Mouse (Mus musculus) liver, embryonic 15.5 days (tissue): ENCODE data around the gene Lingo1. TPM values are rescaled to one million over a fixed set of nuclear protein-coding genes. Genes with fewer than 3 reads are reported as not detected.

Experiments used
- ATAC-seq: fragments of 200-750 bp; cut with Nextera tagmentation; 2 replicates; pipeline ENCODE4 v1.8.0; 2017; ENCODE audit warnings: moderate number of reproducible peaks, mild to moderate bottlenecking, moderate library complexity; ENCODE audit not compliant: insufficient read depth
- H3K27ac ChIP-seq: fragments of 300-500 bp; sonication (generic); replicated peaks from 2 replicates; pipeline ENCODE4 v1.5.1; 2015; ENCODE audit warnings: mild to moderate bottlenecking, inconsistent platforms
- H3K27me3 ChIP-seq: fragments of 300-500 bp; sonication (generic); 2 replicates; pipeline ENCODE4 v1.6.1; 2015; ENCODE audit warnings: mild to moderate bottlenecking, inconsistent platforms
- H3K36me3 ChIP-seq: fragments of 300-500 bp; sonication (generic); replicated peaks from 2 replicates; pipeline ENCODE4 v1.6.1; 2015; ENCODE audit warnings: moderate library complexity, mild to moderate bottlenecking, inconsistent platforms
- H3K4me1 ChIP-seq: fragments of 300-500 bp; sonication (generic); replicated peaks from 2 replicates; pipeline ENCODE4 v1.6.1; 2015; ENCODE audit warnings: inconsistent platforms
- H3K4me2 ChIP-seq: fragments of 300-500 bp; sonication (generic); 2 replicates; pipeline ENCODE4 v1.6.1; 2015; ENCODE audit warnings: moderate library complexity, mild to moderate bottlenecking, inconsistent platforms
- H3K4me3 ChIP-seq: fragments of 300-500 bp; sonication (generic); replicated peaks from 2 replicates; pipeline ENCODE4 v1.5.1; 2015; ENCODE audit warnings: mild to moderate bottlenecking, inconsistent platforms
- H3K9ac ChIP-seq: fragments of 300-500 bp; sonication (generic); 2 replicates; pipeline ENCODE4 v1.6.1; 2015; ENCODE audit warnings: moderate library complexity, mild to moderate bottlenecking, inconsistent platforms
- H3K9me3 ChIP-seq: fragments of 300-500 bp; sonication (generic); replicated peaks from 2 replicates; pipeline ENCODE4 v1.6.1; 2016; ENCODE audit warnings: inconsistent platforms
- WGBS: fragments of 180-500 bp; shearing (Covaris S2); methylation state at CpG from one replicate; pipeline ENCODE4 v1.1.7; 2015; ENCODE audit warnings: mixed read lengths; ENCODE audit not compliant: insufficient replicate concordance; 5-methylcytosine and 5-hydroxymethylcytosine counted together
- polyA plus RNA-seq: library from polyadenylated mRNA; unstranded; fragments of >200 nt; fragmentation: Nextera tagmentation; extraction: Ambion mirVana; gene quantifications from 2 replicates; pipeline ENCODE4 v1.2.1, GENCODE M21; 2015

Gene Lingo1
- polyA plus RNA-seq, 1 experiment from 2014 or later, result 0.24 TPM

DNA sequence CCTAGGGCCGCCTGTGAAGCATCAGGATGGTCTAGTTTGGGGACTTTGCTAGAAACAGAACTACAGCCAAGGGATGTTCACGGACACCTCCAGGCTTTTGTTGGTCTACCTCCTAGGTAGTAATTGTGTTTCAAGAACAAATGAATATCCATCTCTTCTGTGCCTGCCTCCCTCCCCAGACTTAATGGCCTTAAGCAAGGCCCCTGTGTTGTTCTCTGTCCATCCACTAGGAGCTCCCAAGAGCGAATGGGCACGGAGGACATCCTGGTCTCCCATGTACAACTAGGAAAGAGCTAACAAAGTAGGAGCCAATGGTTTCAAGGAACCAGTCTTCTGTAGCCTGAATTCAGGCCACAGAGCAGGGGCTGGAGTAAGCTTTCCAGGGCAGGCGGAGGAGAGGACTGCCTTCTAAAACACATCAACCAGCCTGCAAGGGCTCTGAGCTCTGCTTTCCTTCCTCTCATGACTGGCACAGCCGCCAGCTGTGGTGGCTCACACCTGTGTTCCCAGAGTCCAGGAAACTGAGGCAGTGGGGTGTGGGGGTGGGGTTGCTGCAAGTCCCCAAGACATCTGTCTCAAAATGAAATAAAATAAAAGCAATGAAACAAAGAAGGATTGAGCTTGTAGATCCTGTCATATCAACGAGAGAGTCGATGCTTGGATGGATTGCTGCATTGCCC is 157.9 kb downstream of the Lingo1 start:
- no peaks in the 10 kb centered on the region for H3K9me3 ChIP-seq
- peaks cover 65% of the 10 kb centered on the region for H3K27me3 ChIP-seq
- no peak overlapping the region for H3K9ac ChIP-seq
- no peak overlapping the region for H3K4me2 ChIP-seq
- ATAC-seq, result no peak
- no peaks in the 10 kb centered on the region for H3K36me3 ChIP-seq
- WGBS, result 43% methylated on average over 8 of the region's 8 CpGs
- peaks cover 4% of the 10 kb centered on the region; the same call in 1 of the 2 replicates for H3K4me1 ChIP-seq
- no peak overlapping the region for H3K27ac ChIP-seq
- no peak overlapping the region for H3K4me3 ChIP-seq

DNA sequence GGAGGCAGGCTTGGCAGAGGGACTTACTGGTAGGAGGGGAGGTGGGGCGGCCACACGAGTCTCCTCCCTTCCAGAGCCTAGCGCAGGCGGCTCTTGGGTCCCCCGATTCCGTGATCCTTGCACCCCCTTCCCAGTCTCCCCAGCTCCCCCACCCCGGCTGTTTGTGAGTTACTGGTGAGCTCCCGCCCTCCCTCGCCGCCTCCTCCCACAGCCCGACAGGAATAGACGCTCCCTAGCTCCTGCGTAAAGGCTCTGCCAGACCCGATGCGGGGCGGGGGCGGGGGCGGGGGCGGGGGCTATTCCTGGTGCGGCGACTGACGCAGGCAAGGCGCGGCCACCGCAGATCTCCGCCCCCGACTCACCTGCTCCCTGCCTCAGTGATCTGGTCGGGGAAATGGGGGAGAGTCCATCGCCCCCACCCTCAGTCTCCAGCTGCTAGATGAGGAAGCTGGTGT is 158.8 kb downstream of the Lingo1 start:
- Histone ChIP-seq H3K36me3 (no peaks in the 10 kb centered on the region), H3K9me3 (no peaks in the 10 kb centered on the region), H3K4me2 (no peak overlapping the region), H3K4me1 (peaks cover 4% of the 10 kb centered on the region; the same call in 1 of the 2 replicates), H3K4me3 (no peak overlapping the region), H3K27me3 (peaks cover 74% of the 10 kb centered on the region), H3K9ac (no peak overlapping the region), H3K27ac (no peak overlapping the region)
- ATAC-seq, result no peak
- WGBS, result 5% methylated on average over 29 of the region's 29 CpGs

DNA sequence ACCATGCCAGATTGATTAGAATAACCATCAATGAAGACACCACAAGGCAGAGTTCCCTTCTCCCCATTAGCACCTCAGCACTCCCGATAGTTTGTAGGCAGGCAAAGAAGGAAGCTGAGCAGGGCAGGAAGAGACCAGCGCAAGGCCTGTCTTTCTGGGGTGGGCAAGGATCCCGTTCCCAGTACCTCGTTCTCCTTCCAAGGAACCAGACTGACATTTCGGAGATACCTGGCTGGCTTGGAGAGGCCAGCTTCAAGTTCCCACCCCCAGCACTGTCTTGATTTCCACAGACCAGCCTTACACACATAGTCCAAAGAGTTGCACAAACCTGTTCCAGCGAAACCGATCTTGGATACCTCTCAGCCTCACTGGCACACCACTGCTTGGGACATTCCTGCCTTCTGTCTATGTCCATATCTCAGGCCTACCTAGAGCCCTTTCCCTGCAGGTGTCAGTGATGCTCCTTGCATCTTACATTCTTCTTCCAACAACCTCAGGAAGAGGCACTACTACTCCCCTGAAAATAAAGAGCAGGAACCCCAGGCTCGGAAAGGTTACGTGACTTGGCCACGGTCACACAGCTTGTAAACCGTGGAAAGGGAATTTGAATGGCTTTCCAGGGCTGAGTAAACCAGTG is 159.4 kb downstream of the Lingo1 start:
- Histone ChIP-seq H3K9me3 (no peaks in the 10 kb centered on the region), H3K4me2 (no peak overlapping the region), H3K27me3 (peaks cover 79% of the 10 kb centered on the region), H3K9ac (no peak overlapping the region), H3K36me3 (no peaks in the 10 kb centered on the region), H3K4me1 (peaks cover 4% of the 10 kb centered on the region; the same call in 1 of the 2 replicates), H3K4me3 (no peak overlapping the region), H3K27ac (no peak overlapping the region)
- ATAC-seq, result no peak
- 37% methylated on average over 11 of the region's 11 CpGs for WGBS

DNA sequence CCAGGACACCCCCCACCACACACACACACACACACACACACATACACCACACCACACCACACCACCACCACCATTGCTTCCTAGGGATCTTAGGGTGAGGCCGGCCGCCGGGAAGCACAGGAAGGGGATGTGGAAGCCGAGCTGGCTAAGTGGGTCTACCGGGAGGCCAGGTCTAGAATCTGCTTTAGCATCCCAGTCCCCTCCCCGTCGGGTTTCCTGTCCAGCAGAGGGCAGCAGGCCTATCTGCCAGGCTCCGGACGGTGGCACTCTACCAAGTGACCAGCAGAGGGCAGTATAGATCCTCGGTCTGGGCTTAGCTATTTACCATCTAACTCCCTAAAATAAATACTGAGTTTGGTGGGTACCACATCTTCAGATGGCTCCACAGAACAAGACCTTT is 160.1 kb downstream of the Lingo1 start:
- no peaks in the 10 kb centered on the region for H3K36me3 ChIP-seq
- H3K4me2 ChIP-seq, result peak overlapping the region; percentile 67
- no peak overlapping the region for H3K4me3 ChIP-seq
- under 1% methylated on average over 10 of the region's 10 CpGs for WGBS
- H3K27me3 ChIP-seq, result peaks cover 82% of the 10 kb centered on the region
- H3K9ac ChIP-seq, result no peak overlapping the region
- peaks cover 4% of the 10 kb centered on the region; the same call in 1 of the 2 replicates for H3K4me1 ChIP-seq
- no peak overlapping the region for H3K27ac ChIP-seq
- no peaks in the 10 kb centered on the region for H3K9me3 ChIP-seq
- no peak for ATAC-seq

DNA sequence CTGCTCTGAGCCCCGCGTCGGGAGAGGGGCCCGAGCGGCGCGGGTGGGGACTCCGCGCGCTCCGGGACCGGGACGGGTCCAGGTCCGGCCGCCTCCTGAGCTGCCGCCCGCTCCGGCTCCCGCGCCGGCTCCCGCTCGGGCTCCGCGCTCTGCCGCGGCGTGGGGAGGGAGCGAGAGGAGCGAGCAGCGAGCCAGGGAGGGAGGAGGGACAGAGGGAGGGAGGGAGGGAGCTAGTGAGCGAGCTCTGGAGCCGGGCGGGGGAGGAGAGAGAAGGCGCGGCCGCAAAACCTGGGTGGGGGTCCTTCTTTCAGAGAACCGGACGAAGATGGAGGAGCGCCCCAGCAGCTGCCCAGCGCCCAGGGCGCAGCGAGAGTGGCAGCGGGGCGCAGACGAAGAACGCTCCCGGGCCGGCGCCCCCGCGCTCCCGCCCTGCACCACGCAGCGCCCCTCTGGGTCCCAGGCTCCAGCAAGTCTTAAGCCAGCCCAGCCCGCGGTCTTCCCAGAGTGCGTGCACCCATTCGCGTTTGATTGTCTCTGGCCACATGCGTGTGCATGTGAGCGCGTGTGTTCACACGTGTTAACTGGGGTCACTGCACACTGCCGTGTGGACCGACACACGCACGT is 160.7 kb downstream of the Lingo1 start:
- WGBS, result 1% methylated on average over 65 of the region's 68 CpGs
- H3K36me3 ChIP-seq, result no peaks in the 10 kb centered on the region
- no peak for ATAC-seq

DNA sequence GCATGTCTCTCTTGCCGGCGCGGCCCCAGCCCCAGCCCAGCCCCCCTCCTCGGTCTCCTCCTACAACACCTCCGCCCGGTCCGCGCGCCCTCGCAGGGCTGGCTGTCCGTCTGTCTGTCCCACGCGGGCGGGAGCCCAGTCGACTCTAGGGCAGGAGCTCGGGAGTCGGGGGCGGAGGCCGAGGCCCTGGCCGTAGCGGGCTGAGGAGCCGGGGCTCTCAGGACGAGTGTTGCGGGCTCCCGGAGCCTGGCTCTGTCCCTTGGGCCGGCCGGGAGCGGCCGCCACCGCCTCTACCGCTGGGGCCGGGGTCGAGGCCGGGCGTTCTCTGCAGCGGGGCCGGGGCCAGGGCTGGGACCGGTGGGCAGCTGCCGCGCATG is 161.2 kb downstream of the Lingo1 start:
- Histone ChIP-seq H3K9ac (no peak overlapping the region), H3K4me3 (peak overlapping the region; percentile 45), H3K9me3 (no peaks in the 10 kb centered on the region), H3K27ac (no peak overlapping the region), H3K36me3 (no peaks in the 10 kb centered on the region), H3K4me2 (peak overlapping the region; percentile 67), H3K27me3 (peaks cover 82% of the 10 kb centered on the region), H3K4me1 (peaks cover 4% of the 10 kb centered on the region; the same call in 1 of the 2 replicates)
- ATAC-seq, result no peak
- WGBS, result under 1% methylated on average over 38 of the region's 40 CpGs

More for the DNA sequence above, 160.7 kb downstream of the Lingo1 start:
- H3K27ac ChIP-seq, result no peak overlapping the region
- peaks cover 4% of the 10 kb centered on the region; the same call in 1 of the 2 replicates for H3K4me1 ChIP-seq
- no peak overlapping the region for H3K9ac ChIP-seq
- H3K4me2 ChIP-seq, result peak overlapping the region; percentile 67
- H3K9me3 ChIP-seq, result no peaks in the 10 kb centered on the region
- H3K4me3 ChIP-seq, result peak overlapping the region; percentile 45
- H3K27me3 ChIP-seq, result peaks cover 82% of the 10 kb centered on the region

DNA sequence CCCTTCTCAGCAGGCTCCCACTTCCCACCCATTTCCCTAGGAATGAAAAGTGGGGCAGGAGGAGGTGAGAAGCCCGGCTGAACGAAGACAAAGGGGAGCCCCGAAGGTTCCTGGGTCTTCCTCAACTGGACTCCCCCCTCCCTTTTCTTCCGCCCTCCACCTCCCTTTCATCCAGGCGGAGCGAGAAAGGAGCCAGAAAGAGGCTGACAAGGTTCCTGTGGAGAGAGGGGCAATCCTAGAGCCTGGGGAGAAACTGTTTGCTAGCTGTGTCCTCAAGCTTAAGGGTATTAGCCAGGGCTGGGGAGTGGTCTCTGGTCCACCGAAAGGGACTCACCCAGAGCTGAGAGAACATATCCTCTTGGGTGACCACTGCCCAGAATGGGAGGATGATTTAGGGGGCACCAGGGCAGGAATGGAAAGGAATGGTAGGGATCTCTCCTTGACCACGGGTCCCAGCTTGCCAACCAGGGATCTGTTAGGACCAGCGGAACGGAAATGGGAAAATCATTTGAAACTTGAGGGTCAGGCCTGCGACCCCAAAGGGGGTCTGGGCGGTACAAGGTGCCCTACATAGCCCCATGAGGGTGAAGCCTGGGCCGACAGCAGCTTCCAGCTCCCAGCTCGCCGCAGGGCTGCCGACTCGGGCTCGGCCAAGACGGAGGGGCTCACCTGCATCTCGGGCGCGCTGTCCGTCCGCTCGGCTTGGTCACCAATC is 161.7 kb downstream of the Lingo1 start:
- Histone ChIP-seq H3K9me3 (no peaks in the 10 kb centered on the region), H3K27ac (no peak overlapping the region), H3K9ac (no peak overlapping the region), H3K4me1 (peaks cover 4% of the 10 kb centered on the region; the same call in 1 of the 2 replicates), H3K4me3 (peak overlapping the region; percentile 45), H3K27me3 (peaks cover 78% of the 10 kb centered on the region), H3K4me2 (peak overlapping the region; percentile 67), H3K36me3 (no peaks in the 10 kb centered on the region)
- no peak for ATAC-seq
- WGBS, result under 1% methylated on average over 23 of the region's 25 CpGs

DNA sequence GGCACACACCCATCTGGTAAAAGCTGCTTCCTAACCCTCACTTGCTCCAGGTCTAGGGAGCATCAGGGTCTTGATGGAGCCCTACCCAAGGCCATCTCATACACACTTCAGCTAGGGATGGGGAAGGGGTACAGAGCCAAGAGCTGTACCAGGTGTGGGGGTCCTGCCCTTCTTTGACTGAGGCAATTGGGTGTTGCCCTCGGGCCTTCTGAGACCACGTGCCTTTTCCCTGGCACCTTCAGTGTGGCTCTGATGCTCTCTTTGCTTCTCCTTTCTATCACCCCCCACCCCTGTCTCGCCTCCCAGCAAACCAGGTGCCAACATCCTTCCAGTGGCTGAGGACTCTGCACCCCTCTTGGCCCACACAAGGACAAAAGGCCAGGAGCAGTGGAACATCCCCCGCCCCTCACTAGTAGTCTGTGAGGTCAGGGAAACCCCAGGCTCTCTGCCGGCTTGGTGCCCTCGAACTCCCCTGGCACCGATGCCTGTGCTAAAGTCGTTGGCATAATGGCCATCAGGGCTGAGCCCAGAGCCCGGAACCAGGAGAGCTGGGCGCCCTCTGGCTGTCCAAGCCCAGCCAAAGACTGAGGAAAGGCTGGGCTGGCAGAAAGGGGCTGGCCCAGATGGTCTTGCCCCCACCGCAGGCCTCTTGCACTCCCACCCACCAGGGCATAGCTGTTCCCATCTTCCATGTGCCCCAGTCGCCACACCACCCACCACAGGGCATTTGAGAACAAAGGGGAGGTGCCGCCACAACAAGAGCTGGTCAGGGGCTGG is 162.6 kb downstream of the Lingo1 start:
- Histone ChIP-seq H3K4me2 (no peak overlapping the region), H3K27ac (no peak overlapping the region), H3K9me3 (no peaks in the 10 kb centered on the region), H3K36me3 (no peaks in the 10 kb centered on the region), H3K9ac (no peak overlapping the region), H3K27me3 (peaks cover 70% of the 10 kb centered on the region), H3K4me3 (no peak overlapping the region), H3K4me1 (peaks cover 4% of the 10 kb centered on the region; the same call in 1 of the 2 replicates)
- no peak for ATAC-seq
- 23% methylated on average over 13 of the region's 13 CpGs for WGBS

DNA sequence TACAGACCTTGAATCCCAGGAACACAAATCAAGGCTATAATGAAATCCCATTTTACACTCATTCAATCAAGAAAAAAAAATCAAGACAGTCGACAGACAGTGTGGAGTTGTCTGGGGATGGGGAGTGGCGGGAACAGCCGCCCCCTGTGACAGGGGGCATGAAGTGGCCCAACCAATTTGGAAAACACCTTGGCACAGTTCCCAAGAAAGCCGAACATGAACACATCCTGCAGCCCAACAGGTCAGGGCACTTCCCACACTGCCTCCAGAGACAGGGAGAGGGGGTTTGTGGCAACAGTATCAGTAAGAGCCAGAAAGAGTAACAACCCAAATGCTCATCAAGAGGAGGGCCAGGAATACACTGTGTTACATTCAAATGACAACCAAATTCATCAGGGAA is 165.3 kb downstream of the Lingo1 start:
- no peak for ATAC-seq
- peaks cover 43% of the 10 kb centered on the region for H3K27me3 ChIP-seq

DNA sequence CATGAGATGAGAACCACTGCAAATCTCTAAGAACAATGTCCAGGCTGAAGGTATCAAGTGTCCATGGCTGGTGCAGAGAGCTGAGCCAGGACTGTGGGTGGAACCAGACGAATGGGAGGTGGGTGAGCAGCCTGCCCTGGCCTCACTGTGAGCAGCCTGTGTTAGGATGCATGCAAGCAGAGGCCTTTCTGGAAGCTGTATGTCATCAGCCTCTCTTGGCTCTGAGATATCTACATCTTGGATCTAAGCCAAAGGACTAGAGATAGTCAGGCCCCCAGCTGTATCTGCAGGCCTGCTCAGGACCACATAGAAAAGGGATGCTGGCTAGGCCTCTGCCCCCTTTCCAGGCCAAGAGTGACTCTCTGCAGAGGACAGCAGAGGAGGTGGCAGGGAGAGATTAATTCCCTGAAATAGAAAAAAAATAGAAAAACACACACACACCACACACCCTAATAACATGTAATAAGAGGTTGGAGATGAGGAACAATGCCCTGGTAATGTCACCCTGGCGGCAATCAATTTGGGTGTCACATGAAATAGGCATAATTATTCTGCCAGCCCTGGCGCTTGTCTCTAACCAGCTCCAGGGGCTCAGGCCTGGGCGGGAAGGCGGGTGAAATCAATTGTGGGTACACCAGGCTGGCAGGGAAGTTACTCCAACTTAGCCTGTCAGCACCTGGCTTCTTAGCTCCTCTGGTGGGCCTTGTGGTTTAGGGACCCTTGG is 166.4 kb downstream of the Lingo1 start:
- Histone ChIP-seq H3K27ac (no peak overlapping the region), H3K27me3 (peaks cover 32% of the 10 kb centered on the region), H3K4me1 (no peaks in the 10 kb centered on the region), H3K9me3 (no peaks in the 10 kb centered on the region), H3K36me3 (no peaks in the 10 kb centered on the region), H3K9ac (no peak overlapping the region), H3K4me2 (no peak overlapping the region), H3K4me3 (no peak overlapping the region)
- ATAC-seq, result no peak
- 58% methylated on average over 5 of the region's 5 CpGs for WGBS

More for the DNA sequence above, 165.3 kb downstream of the Lingo1 start:
- Histone ChIP-seq H3K4me2 (no peak overlapping the region), H3K4me1 (peaks cover 3% of the 10 kb centered on the region; the same call in 1 of the 2 replicates), H3K9ac (no peak overlapping the region), H3K36me3 (no peaks in the 10 kb centered on the region), H3K27ac (no peak overlapping the region), H3K9me3 (no peaks in the 10 kb centered on the region), H3K4me3 (no peak overlapping the region)
- WGBS, result 39% methylated on average over 4 of the region's 4 CpGs
